Mouse (Mus musculus) lung, postnatal 25 days (tissue): ENCODE results near the gene Pold1.

Experiments
- DNase-seq: peaks from one replicate; pipeline ENCODE4 v3.0.0; 2022; ENCODE audit warnings: low spot score

Pold1 gene

DNA sequence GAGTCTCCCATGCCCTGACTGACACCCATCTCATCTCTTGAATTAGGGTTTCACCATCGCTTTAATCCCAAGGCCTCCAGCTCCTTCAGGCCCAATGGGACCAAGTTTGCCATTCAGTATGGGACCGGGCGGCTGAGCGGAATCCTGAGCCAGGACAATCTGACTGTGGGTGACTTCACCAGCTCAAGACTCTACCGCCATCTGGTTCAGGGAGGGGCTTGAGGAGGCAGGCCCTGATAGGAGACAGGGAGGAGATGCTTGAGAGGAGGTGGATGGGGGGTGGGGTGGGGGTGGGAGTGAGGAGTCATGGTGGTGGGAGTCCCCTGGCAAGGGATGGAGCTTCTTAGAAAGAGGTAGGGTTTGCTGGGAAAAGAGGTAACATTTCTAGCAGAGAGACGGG, 33.0 kb upstream of the Pold1 start:
- DNase-seq = no peak

DNA sequence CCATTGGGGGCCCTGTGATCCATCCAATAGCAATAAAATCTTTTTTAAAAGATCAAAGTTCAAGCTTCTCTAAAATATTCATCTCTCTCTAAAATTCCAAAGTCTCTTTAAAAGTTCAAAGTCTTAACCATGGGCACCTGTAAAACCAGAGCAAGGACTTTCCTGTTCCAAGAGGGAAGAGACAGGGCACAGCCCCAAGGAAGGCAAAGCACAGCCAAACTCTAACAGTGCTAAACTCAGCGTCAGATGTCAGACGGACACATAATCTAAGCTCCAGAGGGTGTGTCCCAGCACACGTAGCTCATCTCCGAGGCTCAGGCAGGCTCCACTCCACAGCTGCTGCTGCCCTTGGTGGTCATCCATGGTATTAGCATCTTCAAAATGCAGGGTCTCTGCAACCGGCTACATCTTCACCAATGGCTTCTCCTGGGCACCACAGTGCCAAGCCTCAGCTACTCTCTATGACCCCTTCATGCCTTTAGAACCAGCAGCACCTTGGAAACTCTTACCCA, 27.7 kb upstream of the Pold1 start:
- no peak for DNase-seq

DNA sequence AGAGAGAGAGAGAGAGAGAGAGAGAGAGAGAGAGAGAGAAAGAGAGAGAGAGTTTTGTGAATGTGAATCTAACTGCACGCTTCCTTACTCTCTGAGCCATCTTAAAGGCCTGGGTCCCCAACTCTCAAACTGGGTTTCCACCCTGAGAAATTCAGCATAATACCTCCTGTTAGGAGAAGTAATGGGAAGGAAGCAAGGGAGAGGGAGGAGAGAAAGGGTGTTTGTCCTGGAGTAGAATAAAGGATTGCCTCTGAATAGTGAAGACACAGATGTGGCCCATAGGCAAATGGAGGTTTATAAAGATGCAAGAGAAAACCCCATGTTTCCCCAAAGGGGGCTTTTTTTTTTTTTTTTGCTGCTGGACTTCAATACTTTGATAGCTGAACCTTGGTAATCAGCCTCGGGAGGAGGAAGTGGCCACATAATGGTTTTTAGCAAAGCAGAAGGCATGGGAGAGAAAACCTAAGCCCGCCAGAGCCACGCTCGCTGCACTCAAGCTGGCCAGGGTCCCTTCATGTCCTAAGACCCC, 24.4 kb upstream of the Pold1 start:
- DNase-seq = no peak

DNA sequence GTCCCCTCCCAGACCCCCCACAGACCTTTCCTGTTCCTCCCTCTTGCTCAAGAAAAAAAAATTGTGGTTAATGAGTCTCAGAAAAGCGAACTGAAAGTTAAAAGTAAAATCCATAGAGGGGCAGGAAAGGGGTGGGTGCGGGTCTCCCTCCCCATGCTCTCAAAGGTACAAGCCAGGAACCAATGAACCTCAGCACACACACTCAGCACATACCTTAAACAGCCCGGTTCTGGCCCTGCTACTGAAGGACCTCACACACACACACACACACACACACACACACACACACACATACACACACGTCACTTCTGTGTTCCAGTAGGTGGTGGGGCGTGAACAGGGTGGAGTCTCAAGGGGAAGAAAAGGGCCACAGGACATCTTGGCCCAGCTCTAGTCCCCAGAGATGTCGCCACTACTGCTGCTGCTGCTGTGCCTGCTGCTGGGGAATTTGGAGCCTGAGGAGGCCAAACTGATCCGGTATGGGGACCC, 23.6 kb upstream of the Pold1 start, which contains the start of gene Napsa:
Napsa (plus strand) TSS at position 168 of the 489 bp plus-strand sequence.
- DNase-seq = peak; percentile 81

DNA sequence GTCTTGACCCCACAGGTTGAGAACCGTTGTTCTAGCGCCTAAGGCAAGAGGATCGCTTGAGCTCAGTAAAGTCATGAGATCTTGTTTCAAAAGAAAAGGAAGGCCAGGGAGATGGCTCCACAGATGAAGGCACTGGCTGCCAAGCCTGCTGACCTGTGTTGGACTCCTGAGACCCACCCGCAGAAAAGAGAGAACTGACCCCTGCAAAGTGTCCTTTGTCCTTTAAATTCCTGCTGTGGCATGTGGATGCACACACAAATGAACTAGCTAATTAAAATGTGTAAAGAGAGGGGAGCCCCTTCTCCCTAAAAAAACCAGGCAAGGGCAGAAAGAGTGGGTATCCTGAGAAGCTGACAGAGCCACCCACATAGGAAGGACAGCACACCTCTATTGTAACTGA, 23.2 kb upstream of the Pold1 start:
- DNase-seq = no peak

DNA sequence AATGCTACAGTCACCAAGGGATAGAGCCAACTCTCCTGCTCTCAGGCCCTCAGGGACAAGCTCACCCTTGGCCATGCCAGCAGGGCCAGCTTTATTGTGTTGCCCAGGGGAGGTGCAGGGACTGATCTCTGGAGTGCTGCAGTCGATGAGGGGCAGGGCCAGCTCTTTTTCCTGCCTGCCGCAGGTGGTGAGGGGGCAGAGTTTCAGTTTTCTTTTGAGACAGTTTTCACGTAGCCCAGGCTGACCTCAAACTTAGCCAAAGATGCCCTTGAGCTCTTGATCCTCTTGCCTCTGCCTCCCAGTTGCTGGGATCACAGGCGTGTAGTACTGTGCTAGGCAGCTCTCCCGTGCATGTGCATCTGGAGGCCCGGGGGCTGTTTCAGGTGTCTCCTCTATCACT, 22.3 kb upstream of the Pold1 start:
- DNase-seq = no peak

DNA sequence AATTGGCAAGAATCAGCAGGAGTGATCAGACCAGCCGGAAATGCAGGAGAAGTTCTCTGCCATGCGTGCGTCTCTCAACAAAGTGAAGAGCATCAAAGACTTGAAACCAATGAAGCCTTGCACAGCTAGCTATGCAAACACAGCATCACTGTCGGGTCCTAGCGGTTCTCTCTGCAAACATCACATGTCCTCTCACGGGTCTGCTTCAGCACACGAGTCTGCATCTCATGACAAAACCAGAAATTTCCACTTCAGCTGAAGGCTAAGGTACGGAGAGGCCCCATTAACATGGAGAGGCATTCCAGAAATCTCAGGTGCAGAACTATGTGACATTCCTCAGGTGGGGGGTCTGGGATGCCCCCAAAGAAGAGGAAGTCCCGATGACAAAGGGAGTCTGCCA, 20.2 kb upstream of the Pold1 start:
- no peak for DNase-seq

DNA sequence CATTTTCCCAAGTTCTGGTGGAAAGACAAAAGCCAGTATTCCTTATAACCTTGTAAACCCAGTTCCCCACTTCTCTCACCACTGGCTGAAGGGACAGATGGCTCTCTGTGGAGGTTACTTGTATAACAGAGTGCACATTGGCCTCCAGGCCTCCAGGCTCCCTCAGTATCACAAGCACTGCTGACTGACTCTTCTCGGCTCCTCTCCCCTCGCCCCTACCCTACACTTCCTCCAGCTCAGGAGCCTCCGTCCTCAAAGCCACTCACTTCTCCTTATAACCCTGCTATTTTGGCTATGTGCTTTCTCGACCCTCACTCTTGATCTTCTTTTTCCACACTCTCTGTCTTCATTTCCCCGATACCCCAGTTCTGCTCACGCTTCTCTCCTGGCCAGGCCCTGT, 16.8 kb upstream of the Pold1 start:
- DNase-seq = no peak

DNA sequence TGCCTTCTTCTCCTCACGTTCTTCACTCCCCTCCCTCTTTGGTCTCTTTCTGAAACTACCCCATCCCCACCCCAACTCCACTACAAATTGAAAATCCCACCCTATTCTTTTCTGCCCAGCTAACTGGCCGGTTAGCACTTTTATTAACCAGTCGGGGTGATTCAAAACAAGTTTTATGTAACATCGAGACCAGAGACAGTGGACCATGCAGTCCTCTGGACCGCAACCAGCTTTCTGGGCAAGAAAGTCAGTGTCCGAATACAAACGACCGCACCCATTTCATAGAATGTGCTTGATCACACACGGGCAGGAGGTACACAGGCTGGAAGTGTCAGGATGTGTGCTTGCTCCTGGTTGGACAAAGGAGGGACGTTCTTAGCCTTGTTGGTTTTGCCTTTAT, 15.8 kb upstream of the Pold1 start:
- no peak for DNase-seq

DNA sequence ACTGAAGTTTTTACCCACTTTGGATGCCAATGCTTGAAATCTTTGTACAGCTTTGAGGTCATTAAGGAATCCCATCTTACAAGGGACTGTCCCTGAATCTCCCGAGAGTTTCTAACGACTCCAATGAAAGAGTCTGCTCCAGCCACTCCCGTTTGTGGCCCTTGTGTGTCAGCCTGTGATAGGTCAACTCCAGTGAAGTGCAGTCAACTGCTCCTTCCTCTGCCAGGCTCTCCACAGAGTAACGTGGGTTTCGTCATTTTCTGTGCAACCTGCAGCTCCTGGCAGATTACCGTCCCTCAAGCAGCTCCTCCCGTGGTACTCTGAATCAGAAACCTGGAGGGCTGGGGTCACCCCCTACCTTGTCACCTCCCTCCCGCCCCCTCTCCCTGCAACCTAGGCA, 14.6 kb upstream of the Pold1 start:
- peak; percentile 61 for DNase-seq

DNA sequence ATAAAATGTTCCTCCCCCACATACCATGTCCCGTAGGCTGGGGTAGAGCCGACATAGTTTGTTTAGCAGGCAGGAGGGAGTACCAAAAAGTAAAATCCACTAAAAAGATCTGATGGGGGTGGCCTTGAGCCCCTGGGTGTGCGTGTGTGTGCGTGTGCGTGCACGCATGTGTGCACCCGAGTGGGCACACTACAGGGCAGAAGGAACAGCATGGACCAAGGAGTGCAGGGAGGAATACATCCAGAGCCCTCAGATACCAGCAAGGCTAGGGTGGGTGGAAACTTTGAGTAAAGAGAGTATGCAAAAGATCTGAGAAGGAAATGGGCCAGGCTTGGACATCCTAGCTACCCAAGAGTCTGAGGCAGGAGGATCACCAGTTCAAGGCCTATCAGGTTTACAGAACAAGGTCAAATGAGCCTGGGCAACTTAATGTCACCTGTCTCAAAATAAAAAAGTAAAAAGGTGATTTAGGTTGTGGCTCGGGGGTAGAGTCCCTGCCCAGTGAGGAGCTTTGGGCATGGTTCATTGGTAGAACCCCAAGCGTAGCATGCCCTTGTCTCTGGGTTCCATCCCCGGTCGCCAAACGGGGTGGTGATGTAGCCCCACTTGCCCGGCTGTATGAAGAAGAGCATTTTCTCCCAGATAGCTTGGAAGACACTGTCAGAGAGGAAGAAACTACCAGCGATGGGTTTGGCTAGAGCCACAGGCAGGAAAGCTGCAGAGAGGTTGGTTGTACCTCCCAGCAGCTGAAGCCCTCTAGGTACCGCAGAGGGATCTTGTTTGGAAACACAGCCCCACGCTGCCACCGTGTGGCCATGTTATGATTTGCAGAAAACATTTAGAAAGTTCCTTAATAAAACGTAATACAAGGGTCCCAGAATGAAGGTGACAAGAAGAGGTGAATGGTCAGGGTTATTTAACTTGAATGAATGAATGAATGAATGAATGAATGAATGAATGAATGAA, 12.1 kb upstream of the Pold1 start:
- DNase-seq = peak; percentile 81

DNA sequence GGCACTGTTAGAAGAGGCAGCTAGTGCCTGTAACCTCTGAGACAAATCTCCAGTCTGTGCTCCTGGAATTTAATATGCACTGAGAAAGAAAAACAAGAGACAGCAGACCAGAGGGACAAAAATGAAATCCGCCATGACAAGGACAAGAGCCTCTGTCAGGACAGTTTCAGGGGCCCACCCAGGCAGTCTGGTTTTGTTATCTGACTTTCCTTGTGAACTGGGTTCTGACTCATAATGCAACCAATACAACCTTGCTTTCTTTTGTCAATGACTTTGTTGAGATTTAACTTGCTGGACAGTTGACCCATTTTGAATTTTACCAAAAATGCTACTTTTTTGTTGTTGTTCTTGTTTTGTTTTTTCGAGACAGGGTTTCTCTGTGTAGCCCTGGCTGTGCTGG, 9.0 kb upstream of the Pold1 start:
- DNase-seq = no peak

DNA sequence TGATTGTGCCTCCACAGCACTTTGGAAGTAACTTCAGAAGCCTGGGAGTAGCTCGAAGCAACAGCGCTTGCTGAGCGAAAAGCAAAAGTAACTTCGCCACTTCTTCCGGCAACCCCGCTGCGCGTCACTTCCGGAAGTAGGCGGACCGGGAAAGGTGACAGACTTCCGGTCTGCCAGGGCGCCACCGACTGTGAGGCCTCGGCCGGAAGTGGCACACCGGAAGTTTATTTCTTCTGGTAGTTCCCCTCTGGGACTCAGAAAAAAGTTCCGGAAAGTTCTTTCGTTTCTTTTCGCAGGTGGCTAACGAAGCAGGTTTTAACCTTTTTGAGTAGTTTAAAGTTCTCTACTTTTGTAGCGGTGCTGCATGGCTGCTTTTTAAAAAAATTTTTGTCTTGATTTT, 5.2 kb upstream of the Pold1 start, which contains the start of gene Nr1h2:
Nr1h2 (minus strand) TSS at position 126 of the 400 bp plus-strand sequence.
- DNase-seq = peak; percentile 99

DNA sequence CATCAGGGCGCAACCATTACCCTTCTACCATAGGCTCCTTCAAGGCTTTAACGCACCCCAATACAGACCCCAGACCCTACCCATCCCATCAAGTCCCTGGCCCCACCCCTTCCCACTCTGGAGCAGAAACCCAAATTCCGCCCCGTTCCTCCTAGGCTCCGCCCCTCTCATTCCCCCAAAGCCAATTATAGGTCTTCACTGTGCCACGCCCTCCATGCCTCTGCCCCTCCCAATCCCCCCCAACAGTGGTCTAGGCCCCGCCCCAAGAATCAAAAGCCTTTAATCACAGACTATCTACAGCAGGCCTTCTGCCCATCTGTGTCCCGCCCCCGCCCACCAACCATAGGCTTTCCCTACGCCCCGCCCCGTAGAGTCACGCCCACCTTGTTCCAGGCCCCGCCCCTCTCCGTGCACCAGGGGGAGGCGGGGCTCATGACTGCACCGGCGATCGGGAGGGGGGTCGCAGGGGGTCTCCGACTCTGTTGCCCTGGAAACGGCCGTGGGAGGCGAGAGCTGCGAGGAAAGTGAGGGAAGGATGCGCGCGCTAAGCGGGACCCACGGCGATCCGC, 4.6 kb upstream of the Pold1 start:
- DNase-seq = peak; percentile 68

DNA sequence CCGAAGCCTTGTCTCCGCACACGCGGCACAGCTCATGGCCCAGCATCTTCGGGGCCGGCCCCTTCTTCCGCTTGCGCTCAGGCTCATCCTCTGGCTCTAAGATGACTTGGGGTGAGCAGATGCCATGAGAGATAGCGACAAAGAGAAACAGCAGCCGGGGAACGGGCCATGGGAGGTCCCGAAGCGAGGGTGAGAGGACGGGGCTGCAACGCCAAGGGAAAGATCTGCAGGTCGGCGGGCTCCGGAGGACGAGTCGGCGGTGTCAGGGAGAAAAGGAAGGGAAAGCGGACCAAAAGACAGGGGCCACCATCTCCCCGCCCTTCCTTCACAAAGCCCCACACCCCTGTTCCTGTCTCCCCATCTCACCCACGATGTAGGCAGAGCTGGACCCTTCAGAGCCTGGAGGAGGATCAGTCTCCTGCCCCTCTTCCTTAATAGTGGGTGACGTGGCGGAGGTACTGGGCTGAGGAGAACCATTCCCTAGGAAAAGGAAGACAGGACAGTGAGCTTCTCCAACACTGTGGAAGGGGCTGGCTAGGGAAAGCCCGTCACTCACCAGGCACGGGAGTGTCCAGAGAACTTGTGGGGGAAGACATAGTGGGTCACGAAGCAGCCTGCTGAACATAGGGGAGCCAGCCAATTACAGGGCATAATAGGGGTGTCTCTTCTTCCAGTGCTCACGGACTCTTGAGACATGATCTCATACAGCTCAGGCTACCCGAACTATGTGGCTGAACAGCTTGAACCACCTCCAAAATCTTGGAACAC, 3.7 kb upstream of the Pold1 start:
- no peak for DNase-seq

DNA sequence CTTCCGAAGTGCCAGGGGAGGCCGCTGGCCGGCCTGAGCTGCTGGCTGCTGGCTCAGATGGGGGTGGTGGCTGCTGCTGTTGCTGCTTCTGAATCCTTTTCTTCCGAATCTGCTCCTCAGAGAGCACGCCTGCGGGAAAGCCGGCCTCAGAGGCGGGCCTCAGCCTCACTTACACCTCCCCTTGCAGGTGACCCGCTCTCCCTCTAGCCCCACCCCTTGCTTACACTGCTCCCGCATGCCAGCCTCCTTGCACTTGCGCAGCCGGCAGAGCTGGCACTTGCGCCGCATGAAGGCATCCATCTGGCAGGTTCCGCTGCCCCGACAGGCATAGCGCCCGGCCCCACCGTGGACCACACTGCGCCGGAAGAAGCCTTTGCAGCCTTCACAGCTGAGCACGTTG, 3.1 kb upstream of the Pold1 start:
- DNase-seq = no peak

DNA sequence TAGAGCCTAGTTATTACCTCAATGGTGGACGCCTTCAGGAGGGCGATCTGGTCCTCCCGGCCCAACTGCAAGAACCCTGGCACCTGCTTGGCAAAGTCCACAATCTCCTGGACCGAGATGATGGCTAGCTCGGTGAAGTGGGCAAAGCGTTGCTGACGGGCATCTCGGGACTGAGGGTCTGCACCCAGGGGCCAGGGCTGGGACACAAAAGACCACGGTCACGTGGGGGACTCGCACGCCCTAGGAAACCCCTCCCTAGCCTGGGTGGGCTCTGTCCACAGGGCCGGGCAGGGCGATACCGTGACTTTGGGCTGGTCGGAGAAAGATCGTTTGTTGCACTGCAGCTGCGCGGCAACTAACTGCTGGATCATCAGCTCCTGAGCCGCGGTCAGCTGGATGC, 2.7 kb upstream of the Pold1 start:
- DNase-seq = no peak

DNA sequence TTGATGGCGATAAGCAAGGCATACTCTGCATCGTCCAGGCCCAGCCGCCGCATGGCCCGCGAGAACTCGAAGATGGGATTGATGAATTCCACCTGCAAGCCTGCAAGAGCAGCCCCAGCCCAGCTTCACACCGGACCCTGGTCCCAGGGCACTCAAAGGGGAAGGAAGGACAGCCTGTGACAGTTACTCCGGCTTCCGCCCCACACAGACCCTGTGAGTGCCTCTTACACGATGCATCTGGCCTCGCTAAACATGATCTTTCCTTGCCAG, 1.7 kb upstream of the Pold1 start:
- no peak for DNase-seq

DNA sequence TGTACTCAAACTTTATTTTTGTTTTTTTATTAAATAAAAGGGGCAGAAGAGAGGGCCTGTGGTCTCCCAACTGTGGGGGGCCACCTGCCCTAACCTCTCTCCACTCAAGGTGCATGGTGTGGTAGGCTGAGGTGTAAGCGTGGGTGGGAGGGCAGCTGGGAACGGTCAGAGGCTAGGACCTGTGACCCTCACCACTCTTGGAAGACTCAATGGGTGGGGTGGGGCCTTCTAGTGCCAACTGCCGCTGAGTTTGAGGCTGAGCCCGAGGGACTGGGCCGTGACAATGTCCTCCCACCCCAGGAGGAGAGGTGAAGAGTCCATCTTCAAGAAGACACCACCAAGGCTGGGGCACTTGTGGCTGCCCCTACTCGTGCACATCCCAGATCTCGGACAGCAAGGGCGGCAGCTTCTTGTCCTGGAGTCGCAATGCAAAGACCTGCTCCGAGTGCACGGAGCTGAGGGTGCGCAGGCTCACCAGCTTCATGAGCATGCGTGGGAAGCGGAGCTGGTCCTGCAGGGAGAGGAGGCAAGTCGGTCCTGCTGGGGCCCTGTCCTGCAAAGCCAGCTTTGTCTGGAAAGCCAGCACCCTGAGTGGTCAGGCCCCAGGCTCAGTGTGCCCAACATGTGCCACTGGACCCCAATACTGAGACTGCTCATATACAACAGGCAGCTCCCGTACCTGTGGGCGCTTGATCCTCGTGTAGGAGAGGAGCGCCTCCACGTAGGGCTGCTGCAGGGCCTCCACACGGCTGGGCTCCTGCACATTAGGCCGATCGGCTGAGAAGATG, 1.2 kb upstream of the Pold1 start:
- no peak for DNase-seq

DNA sequence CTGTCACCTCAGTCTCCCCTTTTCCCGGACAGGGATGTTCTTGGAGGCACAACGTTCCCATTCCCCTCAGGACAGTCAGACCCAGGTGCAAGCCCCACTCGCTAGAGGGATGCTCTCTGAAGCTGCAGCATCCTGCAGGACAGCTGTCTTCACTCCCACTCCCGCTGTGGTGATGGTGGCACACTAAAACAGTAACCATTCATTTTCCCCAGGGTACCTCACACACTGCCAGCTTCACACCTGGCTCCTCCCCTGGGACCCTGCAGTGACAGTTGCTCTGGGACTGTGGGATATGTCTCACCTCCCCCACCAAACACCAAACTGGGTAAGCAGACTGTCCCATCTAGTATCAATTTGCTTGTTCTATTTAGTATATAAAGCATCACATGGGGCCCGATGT, 924 bp downstream of the Pold1 start:
- no peak for DNase-seq

DNA sequence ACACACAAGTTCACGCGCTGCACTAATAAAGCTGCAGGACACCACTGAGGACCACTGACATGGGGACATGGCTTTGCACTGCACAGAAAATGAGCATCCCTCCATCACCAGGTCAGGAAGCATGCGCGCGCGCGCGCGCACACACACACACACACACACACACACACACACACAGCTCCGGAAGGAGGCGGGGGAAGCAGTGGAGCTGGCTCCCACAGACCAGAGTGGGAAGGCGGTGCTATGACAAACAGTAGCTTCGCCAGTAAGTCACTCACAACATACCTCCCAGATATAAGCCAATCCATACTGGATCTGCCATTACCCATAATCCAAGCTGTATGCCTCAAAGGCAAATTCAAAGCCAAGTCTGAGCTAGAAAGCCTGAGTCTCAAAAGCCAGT, 1.6 kb downstream of the Pold1 start:
- no peak for DNase-seq

DNA sequence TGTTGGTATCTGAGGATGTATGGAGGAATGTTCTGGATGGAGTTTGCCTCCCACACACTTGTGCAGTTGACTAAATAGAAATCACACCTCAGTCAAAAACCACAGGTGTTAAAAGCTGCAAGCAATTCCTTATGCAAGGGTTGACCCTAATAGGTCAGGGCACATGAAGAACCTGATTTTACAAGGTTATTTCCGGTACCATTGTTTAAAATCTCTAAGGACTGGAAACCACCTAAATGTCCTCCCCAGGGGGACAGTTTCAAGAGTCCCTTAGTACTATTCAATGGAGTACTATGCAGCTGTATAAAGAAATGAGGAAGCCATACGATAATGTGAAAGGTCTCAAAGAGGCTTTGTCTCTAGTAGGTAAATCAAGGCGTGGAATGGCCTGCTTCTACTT, 2.4 kb downstream of the Pold1 start:
- no peak for DNase-seq
